Mouse (Mus musculus) stomach, postnatal 0 days (tissue): ENCODE data around the gene Gdpd3. TPM values are rescaled to one million over a fixed set of nuclear protein-coding genes. Genes with fewer than 3 reads are reported as not detected.

ENCODE experiments used
- ATAC-seq: fragments of 200-750 bp; cut with Nextera tagmentation; 2 replicates; pipeline ENCODE4 v1.8.0; 2017; ENCODE audit not compliant: low FRiP score, low TSS enrichment
- DNase-seq: peaks from one replicate; pipeline ENCODE4 v3.0.0-alpha.2; 2016; ENCODE audit warnings: low spot score
- H3K27ac ChIP-seq: fragments of 300-500 bp; sonication (generic); replicated peaks from 2 replicates; pipeline ENCODE4 v1.5.1; 2014; ENCODE audit warnings: mild to moderate bottlenecking, control low read depth
- H3K27me3 ChIP-seq: fragments of 300-500 bp; sonication (generic); 2 replicates; pipeline ENCODE4 v1.6.1; 2014; ENCODE audit warnings: low read length; ENCODE audit not compliant: control insufficient read depth, insufficient read depth
- H3K36me3 ChIP-seq: fragments of 300-500 bp; sonication (generic); 2 replicates; pipeline ENCODE4 v1.6.1; 2014; ENCODE audit warnings: low read length, mixed read lengths; ENCODE audit not compliant: control insufficient read depth, insufficient read depth
- H3K4me1 ChIP-seq: fragments of 300-500 bp; sonication (generic); replicated peaks from 2 replicates; pipeline ENCODE4 v1.6.1; 2014; ENCODE audit warnings: antibody characterized with exemption; ENCODE audit not compliant: control insufficient read depth, insufficient read depth
- H3K4me2 ChIP-seq: fragments of 300-500 bp; sonication (generic); replicated peaks from 2 replicates; pipeline ENCODE4 v1.6.1; 2014; ENCODE audit warnings: low read depth, mild to moderate bottlenecking, control low read depth, moderate library complexity
- H3K4me3 ChIP-seq: fragments of 300-500 bp; sonication (generic); 2 replicates; pipeline ENCODE4 v1.5.1; 2014; ENCODE audit warnings: low read depth, low read length, control low read depth
- H3K9ac ChIP-seq: fragments of 300-500 bp; sonication (generic); 2 replicates; pipeline ENCODE4 v1.6.1; 2014; ENCODE audit warnings: mild to moderate bottlenecking, low read length, control low read depth, mixed read lengths
- H3K9me3 ChIP-seq: fragments of 300-500 bp; sonication (generic); 2 replicates; pipeline ENCODE4 v1.6.1; 2016; ENCODE audit warnings: low read length; ENCODE audit not compliant: control insufficient read depth
- CTCF ChIP-seq: IDR thresholded peaks from 2 replicates; pipeline ENCODE4 v1.5.1; 2016; ENCODE audit warnings: antibody characterized with exemption, low read depth, mild to moderate bottlenecking, moderate library complexity
- EP300 ChIP-seq: optimal IDR thresholded peaks from 2 replicates; pipeline ENCODE3; 2016; ENCODE audit warnings: antibody characterized with exemption
- WGBS: fragments of 180-500 bp; shearing (Covaris S2); extraction: QIAGEN DNeasy Blood & Tissue Kit; methylation state at CpG from one replicate; pipeline ENCODE4 v1.1.7; 2014; 5-methylcytosine and 5-hydroxymethylcytosine counted together
- polyA plus RNA-seq: library from polyadenylated mRNA; unstranded; fragments of >200 nt; fragmentation: Nextera tagmentation; extraction: Ambion mirVana; gene quantifications from 2 replicates; pipeline ENCODE4 v1.2.1, GENCODE M21; 2015

Gene Gdpd3
- polyA plus RNA-seq, 1 experiment from 2014 or later: 51.3 TPM

DNA sequence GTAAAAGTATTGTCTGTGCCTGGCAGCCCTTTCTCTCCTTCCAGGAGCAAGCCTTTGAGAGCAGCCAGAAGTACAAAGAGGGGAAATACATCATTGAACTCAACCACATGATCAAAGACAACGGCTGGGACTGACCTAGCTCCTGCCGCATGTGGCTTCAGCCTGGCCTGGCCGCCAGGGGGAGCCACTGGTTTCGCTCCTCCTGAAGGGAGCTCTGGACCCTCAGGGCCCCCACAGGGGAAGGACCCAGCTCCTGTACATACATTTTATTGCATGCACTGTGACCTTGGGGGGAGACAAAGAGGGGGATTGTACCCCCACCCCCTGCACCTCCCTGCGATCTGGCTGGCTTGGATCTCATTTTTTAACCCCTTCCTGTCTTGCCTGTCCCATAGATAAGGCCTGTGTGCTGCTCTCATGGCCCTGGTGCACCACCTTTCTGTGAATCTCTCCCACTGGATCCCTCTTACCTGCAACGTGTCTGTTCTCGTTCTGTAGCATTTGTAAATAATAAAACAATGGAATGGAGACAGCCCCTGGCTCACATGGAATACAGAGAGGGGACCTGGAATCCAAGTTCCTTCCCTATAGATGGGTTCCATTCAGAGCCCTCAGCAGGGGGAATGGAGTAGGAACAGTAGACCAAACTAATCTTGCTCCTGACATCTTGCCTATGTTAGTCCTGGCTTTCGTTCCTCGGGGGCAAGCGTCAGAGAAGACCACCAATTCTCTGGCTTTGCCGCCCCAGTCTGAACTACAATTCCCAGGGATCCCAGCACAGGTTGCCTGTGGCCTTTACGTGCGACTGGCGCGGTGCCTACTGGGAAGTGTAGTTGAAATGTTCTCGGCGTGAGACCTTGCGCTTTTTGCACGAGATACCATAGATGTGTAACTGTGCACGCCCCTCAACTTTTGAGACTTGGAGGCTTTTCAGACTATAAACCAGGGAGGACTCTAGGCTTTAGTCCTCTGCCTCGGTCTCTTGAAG is 14.1 kb downstream of the Gdpd3 start:
- H3K4me1 ChIP-seq: peaks cover 11% of the 10 kb centered on the region
- peak overlapping the region; percentile 44 for H3K4me3 ChIP-seq
- peaks cover 5% of the 10 kb centered on the region for H3K36me3 ChIP-seq
- ATAC-seq (peak; percentile 51; the same call in 1 of the 2 replicates), DNase-seq (peak; percentile 92)
- 1% methylated on average over 21 of the region's 21 CpGs for WGBS
- H3K27me3 ChIP-seq: no peaks in the 10 kb centered on the region
- peak overlapping the region; percentile 95 for H3K4me2 ChIP-seq
- TF ChIP-seq EP300: no peak
- peak; percentile 94 for TF ChIP-seq CTCF
- H3K9me3 ChIP-seq: no peaks in the 10 kb centered on the region
- peak overlapping the region; percentile 69 for H3K27ac ChIP-seq
- no peak overlapping the region; the same call in 1 of the 2 replicates for H3K9ac ChIP-seq

GRCm38 (mm10) chr7:126780971-126781635 is 15.0 kb downstream of the Gdpd3 start, which contains the start of gene Tbx6:
Gene Tbx6, plus strand, starts transcription at chr7:126781483.
- WGBS: 7% methylated on average over 22 of the region's 22 CpGs
- Histone ChIP-seq H3K4me2 (peak within 1 kb of the TSS; percentile 95), H3K4me1 (peaks cover 9% of the 10 kb centered on the region), H3K27me3 (no peaks in the 10 kb centered on the region), H3K9me3 (no peaks in the 10 kb centered on the region), H3K9ac (peak within 1 kb of the TSS; percentile 56), H3K36me3 (peaks cover 10% of the 10 kb centered on the region), H3K4me3 (peak within 1 kb of the TSS; percentile 44), H3K27ac (peak within 1 kb of the TSS; percentile 13; the same call in 1 of the 2 replicates)
- no peak for TF ChIP-seq CTCF
- no peak for TF ChIP-seq EP300
- ATAC-seq (no peak), DNase-seq (no peak)

DNA sequence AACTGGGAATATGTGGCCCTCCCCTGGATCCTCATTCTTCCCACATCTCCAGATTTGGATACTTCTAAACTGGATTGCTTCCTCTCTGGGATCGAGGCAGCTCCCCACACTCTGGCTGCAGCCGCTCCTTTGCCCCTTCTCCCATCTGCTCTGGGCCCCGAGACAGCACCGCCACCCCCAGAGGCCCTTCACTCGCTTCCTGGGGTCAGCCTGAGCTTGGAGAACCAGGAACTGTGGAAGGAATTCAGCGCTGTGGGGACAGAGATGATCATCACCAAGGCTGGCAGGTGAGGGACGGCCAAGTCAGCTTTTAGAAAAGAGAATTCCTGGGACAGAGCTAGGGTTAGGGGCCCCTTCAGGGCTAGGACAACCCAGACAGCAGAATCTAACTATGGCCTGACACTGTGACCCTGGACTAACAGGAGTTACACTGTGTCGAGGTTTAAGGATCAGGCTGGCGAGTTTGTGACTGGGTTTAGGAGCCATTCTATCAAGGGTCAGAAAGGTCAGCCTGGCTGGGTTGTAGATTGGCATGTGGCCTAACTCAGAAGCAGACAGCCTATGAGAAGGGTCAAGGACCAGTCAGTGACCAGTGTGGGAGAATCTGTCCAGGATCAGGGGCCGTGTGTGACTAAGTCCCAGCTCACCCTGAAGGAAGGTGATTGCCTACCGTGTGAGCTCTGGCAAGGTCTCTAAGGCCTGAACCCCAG is 15.7 kb downstream of the Gdpd3 start:
- Histone ChIP-seq H3K4me2 (peak overlapping the region; percentile 95; the same call in 1 of the 2 replicates), H3K9me3 (no peaks in the 10 kb centered on the region), H3K36me3 (peaks cover 17% of the 10 kb centered on the region), H3K27me3 (no peaks in the 10 kb centered on the region), H3K27ac (no peak overlapping the region), H3K9ac (no peak overlapping the region), H3K4me3 (no peak overlapping the region), H3K4me1 (peaks cover 8% of the 10 kb centered on the region)
- DNase-seq (no peak), ATAC-seq (no peak)
- TF ChIP-seq EP300 (no peak), CTCF (no peak)
- 47% methylated on average over 11 of the region's 11 CpGs for WGBS

DNA sequence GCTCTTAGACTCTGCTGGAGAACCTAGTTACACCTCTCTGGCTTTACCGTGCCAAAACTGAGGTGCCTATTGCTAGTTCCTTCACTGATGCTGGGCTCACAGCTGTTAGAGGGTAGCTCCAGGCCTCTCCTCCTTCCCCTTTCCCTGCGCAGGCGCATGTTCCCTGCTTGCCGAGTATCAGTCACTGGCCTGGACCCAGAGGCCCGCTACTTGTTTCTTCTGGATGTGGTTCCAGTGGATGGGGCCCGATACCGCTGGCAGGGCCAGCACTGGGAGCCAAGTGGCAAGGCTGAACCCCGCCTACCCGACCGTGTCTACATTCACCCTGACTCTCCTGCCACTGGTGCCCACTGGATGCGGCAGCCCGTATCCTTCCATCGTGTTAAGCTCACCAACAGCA is 16.6 kb downstream of the Gdpd3 start:
- ATAC-seq (no peak), DNase-seq (no peak)
- no peak overlapping the region for H3K4me2 ChIP-seq
- peaks cover 26% of the 10 kb centered on the region for H3K36me3 ChIP-seq
- 73% methylated on average over 13 of the region's 13 CpGs for WGBS
- H3K9ac ChIP-seq: no peak overlapping the region
- H3K4me1 ChIP-seq: peaks cover 7% of the 10 kb centered on the region
- no peak overlapping the region for H3K27ac ChIP-seq
- TF ChIP-seq CTCF (no peak), EP300 (no peak)
- no peak overlapping the region for H3K4me3 ChIP-seq
- H3K9me3 ChIP-seq: no peaks in the 10 kb centered on the region
- no peaks in the 10 kb centered on the region for H3K27me3 ChIP-seq

- H3K36me3 ChIP-seq: peaks cover 36% of the 10 kb centered on the region
- no peak overlapping the region for H3K27ac ChIP-seq
- no peaks in the 10 kb centered on the region for H3K27me3 ChIP-seq
- WGBS: 82% methylated on average over 7 of the region's 7 CpGs
- TF ChIP-seq EP300 (no peak), CTCF (no peak)
- no peak overlapping the region for H3K4me2 ChIP-seq
- no peaks in the 10 kb centered on the region for H3K9me3 ChIP-seq
- no peak overlapping the region for H3K9ac ChIP-seq
- no peak overlapping the region for H3K4me3 ChIP-seq
- ATAC-seq (no peak), DNase-seq (no peak)
- peaks cover 6% of the 10 kb centered on the region for H3K4me1 ChIP-seq
These were observed 18.3 kb downstream of the Gdpd3 start for GRCm38 (mm10) chr7:126784469-126784868.
